Mouse (Mus musculus) forebrain, embryonic 16.5 days (tissue): ENCODE data around the gene Stxbp1. TPM values are rescaled to one million over a fixed set of nuclear protein-coding genes. Genes with fewer than 3 reads are reported as not detected.

Experiments used
- ATAC-seq: fragments of 200-750 bp; cut with Nextera tagmentation; 2 replicates; pipeline ENCODE4 v1.8.0; 2017; ENCODE audit warnings: mild to moderate bottlenecking, moderate library complexity
- H3K27ac ChIP-seq: fragments of 300-500 bp; sonication (generic); 2 replicates; pipeline ENCODE4 v1.5.1; 2014; ENCODE audit warnings: low read length, control low read depth
- H3K27me3 ChIP-seq: fragments of 300-500 bp; sonication (generic); replicated peaks from 2 replicates; pipeline ENCODE4 v1.6.1; 2014; ENCODE audit warnings: low read length; ENCODE audit not compliant: control insufficient read depth, insufficient read depth
- H3K36me3 ChIP-seq: fragments of 300-500 bp; sonication (generic); 2 replicates; pipeline ENCODE4 v1.6.1; 2014; ENCODE audit not compliant: control insufficient read depth, insufficient read depth
- H3K4me1 ChIP-seq: fragments of 300-500 bp; sonication (generic); replicated peaks from 2 replicates; pipeline ENCODE4 v1.6.1; 2014; ENCODE audit warnings: low read length; ENCODE audit not compliant: control insufficient read depth, insufficient read depth
- H3K4me2 ChIP-seq: fragments of 300-500 bp; sonication (generic); 2 replicates; pipeline ENCODE4 v1.6.1; 2014; ENCODE audit warnings: mild to moderate bottlenecking, low read length, control low read depth
- H3K4me3 ChIP-seq: fragments of 300-500 bp; sonication (generic); replicated peaks from 2 replicates; pipeline ENCODE4 v1.5.1; 2014; ENCODE audit warnings: mild to moderate bottlenecking, low read length, control low read depth
- H3K9ac ChIP-seq: fragments of 300-500 bp; sonication (generic); replicated peaks from 2 replicates; pipeline ENCODE4 v1.6.1; 2014; ENCODE audit warnings: low read depth, low read length, control low read depth
- H3K9me3 ChIP-seq: fragments of 300-500 bp; sonication (generic); 2 replicates; pipeline ENCODE4 v1.6.1; 2016; ENCODE audit warnings: low read length; ENCODE audit not compliant: control insufficient read depth
- WGBS: fragments of 180-500 bp; shearing (Covaris S2); extraction: QIAGEN DNeasy Blood & Tissue Kit; methylation state at CpG from one replicate; pipeline ENCODE4 v1.1.7; 2014; 5-methylcytosine and 5-hydroxymethylcytosine counted together
- polyA plus RNA-seq: library from polyadenylated mRNA; unstranded; fragments of >200 nt; fragmentation: Nextera tagmentation; extraction: Ambion mirVana; gene quantifications from 2 replicates; pipeline ENCODE4 v1.2.1, GENCODE M21; 2015

Gene Stxbp1
- polyA plus RNA-seq, 1 experiment from 2014 or later: 251 TPM

GRCm38 (mm10) chr2:32784048-32784681 lies 62.9 kb downstream of the Stxbp1 start, which contains the start of gene Cfap157:
TSS of gene Cfap157 (minus strand) at chr2:32784428.
- Histone ChIP-seq H3K4me2 (0 out of 2 replicates have a peak within 1 kb of the TSS, but pooled peaks have one; percentile 7), H3K36me3 (no peaks in the 10 kb centered on the region; the same call in 1 of the 2 replicates)
- 71% methylated on average over 4 of the region's 4 CpGs for WGBS

GRCm38 (mm10) chr2:32781710-32782109 lies 65.3 kb downstream of the Stxbp1 start:
- Histone ChIP-seq H3K4me3 (no peak overlapping the region), H3K4me2 (no peak overlapping the region), H3K36me3 (no peaks in the 10 kb centered on the region), H3K9ac (no peak overlapping the region), H3K9me3 (no peaks in the 10 kb centered on the region), H3K27me3 (no peaks in the 10 kb centered on the region), H3K27ac (no peak overlapping the region), H3K4me1 (no peaks in the 10 kb centered on the region)
- no peak for ATAC-seq
- 82% methylated on average over 6 of the region's 6 CpGs for WGBS

More at GRCm38 (mm10) chr2:32784048-32784681, 62.9 kb downstream of the Stxbp1 start, which contains the start of gene Cfap157:
- no peak for ATAC-seq
- no peak within 1 kb of the TSS for H3K9ac ChIP-seq
- H3K4me3 ChIP-seq: no peak within 1 kb of the TSS
- no peaks in the 10 kb centered on the region for H3K4me1 ChIP-seq
- H3K27me3 ChIP-seq: no peaks in the 10 kb centered on the region
- no peak within 1 kb of the TSS for H3K27ac ChIP-seq
- no peaks in the 10 kb centered on the region for H3K9me3 ChIP-seq

GRCm38 (mm10) chr2:32779714-32780113 lies 67.3 kb downstream of the Stxbp1 start:
- ATAC-seq: no peak
- no peak overlapping the region for H3K9ac ChIP-seq
- WGBS: 90% methylated on average over 6 of the region's 6 CpGs
- no peak overlapping the region for H3K4me3 ChIP-seq
- no peak overlapping the region for H3K27ac ChIP-seq
- no peaks in the 10 kb centered on the region for H3K27me3 ChIP-seq
- no peaks in the 10 kb centered on the region for H3K36me3 ChIP-seq
- peaks cover 13% of the 10 kb centered on the region for H3K4me1 ChIP-seq
- no peaks in the 10 kb centered on the region for H3K9me3 ChIP-seq
- no peak overlapping the region for H3K4me2 ChIP-seq

- H3K4me1 ChIP-seq: peaks cover 13% of the 10 kb centered on the region
- no peaks in the 10 kb centered on the region for H3K27me3 ChIP-seq
- H3K4me3 ChIP-seq: no peak overlapping the region
- no peak overlapping the region for H3K9ac ChIP-seq
- WGBS: 17% methylated on average over 8 of the region's 8 CpGs
- H3K36me3 ChIP-seq: no peaks in the 10 kb centered on the region
- ATAC-seq: no peak
- no peak overlapping the region for H3K27ac ChIP-seq
- no peaks in the 10 kb centered on the region for H3K9me3 ChIP-seq
- H3K4me2 ChIP-seq: no peak overlapping the region
Measured at GRCm38 (mm10) chr2:32779131-32779530, 67.9 kb downstream of the Stxbp1 start.

- Histone ChIP-seq H3K36me3 (no peaks in the 10 kb centered on the region), H3K27me3 (no peaks in the 10 kb centered on the region), H3K9ac (no peak overlapping the region), H3K4me3 (no peak overlapping the region), H3K9me3 (no peaks in the 10 kb centered on the region), H3K27ac (no peak overlapping the region), H3K4me1 (peaks cover 13% of the 10 kb centered on the region), H3K4me2 (no peak overlapping the region)
- ATAC-seq: no peak
- 94% methylated on average over 6 of the region's 6 CpGs for WGBS
Measured at GRCm38 (mm10) chr2:32778081-32778480, 69.0 kb downstream of the Stxbp1 start.

GRCm38 (mm10) chr2:32776192-32776591 lies 70.9 kb downstream of the Stxbp1 start:
- Histone ChIP-seq H3K9me3 (no peaks in the 10 kb centered on the region), H3K36me3 (no peaks in the 10 kb centered on the region), H3K27ac (no peak overlapping the region), H3K4me3 (peak overlapping the region; percentile 74), H3K4me1 (peaks cover 13% of the 10 kb centered on the region), H3K9ac (peak overlapping the region; percentile 26; the same call in 1 of the 2 replicates), H3K4me2 (peak overlapping the region; percentile 72), H3K27me3 (no peaks in the 10 kb centered on the region)
- no peak for ATAC-seq
- 17% methylated on average over 22 of the region's 22 CpGs for WGBS

GRCm38 (mm10) chr2:32775359-32776074 lies 71.5 kb downstream of the Stxbp1 start, which contains the start of the genes Ttc16 and Ptrh1:
TSS of gene Ttc16 (minus strand) at chr2:32775633.
TSS of gene Ptrh1 (plus strand) at chr2:32775786.
- peak within 1 kb of the TSS; percentile 65 for H3K27ac ChIP-seq
- H3K4me2 ChIP-seq: peak within 1 kb of the TSS; percentile 72
- under 1% methylated on average over 46 of the region's 46 CpGs for WGBS
- H3K36me3 ChIP-seq: no peaks in the 10 kb centered on the region
- H3K4me1 ChIP-seq: peaks cover 13% of the 10 kb centered on the region
- ATAC-seq: peak; percentile 99
- H3K9me3 ChIP-seq: no peaks in the 10 kb centered on the region
- no peaks in the 10 kb centered on the region for H3K27me3 ChIP-seq
- peak within 1 kb of the TSS; percentile 74 for H3K4me3 ChIP-seq
- H3K9ac ChIP-seq: peak within 1 kb of the TSS; percentile 60

- 87% methylated on average over 8 of the region's 8 CpGs for WGBS
Measured at GRCm38 (mm10) chr2:32772626-32773279, 74.3 kb downstream of the Stxbp1 start.

GRCm38 (mm10) chr2:32771886-32772285 lies 75.2 kb downstream of the Stxbp1 start:
- Histone ChIP-seq H3K4me1 (peaks cover 13% of the 10 kb centered on the region), H3K27me3 (no peaks in the 10 kb centered on the region), H3K9me3 (no peaks in the 10 kb centered on the region), H3K27ac (no peak overlapping the region), H3K36me3 (no peaks in the 10 kb centered on the region), H3K9ac (no peak overlapping the region), H3K4me3 (no peak overlapping the region), H3K4me2 (no peak overlapping the region)
- 36% methylated on average over 10 of the region's 12 CpGs for WGBS
- no peak for ATAC-seq

More at GRCm38 (mm10) chr2:32772626-32773279, 74.3 kb downstream of the Stxbp1 start:
- Histone ChIP-seq H3K4me2 (no peak overlapping the region), H3K27me3 (no peaks in the 10 kb centered on the region), H3K4me1 (peaks cover 13% of the 10 kb centered on the region), H3K36me3 (no peaks in the 10 kb centered on the region), H3K27ac (no peak overlapping the region), H3K9me3 (no peaks in the 10 kb centered on the region), H3K4me3 (no peak overlapping the region), H3K9ac (no peak overlapping the region)
- no peak for ATAC-seq
